Mouse (Mus musculus): ENCODE data around the gene Rap1gds1. TPM values are rescaled to one million over a fixed set of nuclear protein-coding genes. Genes with fewer than 3 reads are reported as not detected.

Rap1gds1 gene
- polyA plus RNA-seq (2015; fragmentation: Nextera tagmentation; extraction: Ambion mirVana): 14.6 and 15.5 TPM in 2 replicates

- WGBS (ENCODE audit: insufficient replicate concordance): under 1% methylated on average over 93 of the region's 97 CpGs
- Histone ChIP-seq H3K27ac (replicated peaks) (peak within 1 kb of the TSS; percentile 92), H3K4me3 (replicated peaks) (peak within 1 kb of the TSS; percentile 93), H3K27me3 (no peaks in the 10 kb centered on the region), H3K4me2 (peak within 1 kb of the TSS; percentile 98), H3K4me1 (replicated peaks) (peaks cover 27% of the 10 kb centered on the region), H3K9me3 (replicated peaks) (no peaks in the 10 kb centered on the region), H3K9ac (peak within 1 kb of the TSS; percentile 83), H3K36me3 (replicated peaks) (no peaks in the 10 kb centered on the region)
- ATAC-seq (ENCODE audit: insufficient read depth): peak; percentile 36
Observed at GRCm38 (mm10) chr3:139074484-139075211, at the start of gene Rap1gds1. TSS of gene Rap1gds1 (minus strand) at chr3:139075201.

DNA sequence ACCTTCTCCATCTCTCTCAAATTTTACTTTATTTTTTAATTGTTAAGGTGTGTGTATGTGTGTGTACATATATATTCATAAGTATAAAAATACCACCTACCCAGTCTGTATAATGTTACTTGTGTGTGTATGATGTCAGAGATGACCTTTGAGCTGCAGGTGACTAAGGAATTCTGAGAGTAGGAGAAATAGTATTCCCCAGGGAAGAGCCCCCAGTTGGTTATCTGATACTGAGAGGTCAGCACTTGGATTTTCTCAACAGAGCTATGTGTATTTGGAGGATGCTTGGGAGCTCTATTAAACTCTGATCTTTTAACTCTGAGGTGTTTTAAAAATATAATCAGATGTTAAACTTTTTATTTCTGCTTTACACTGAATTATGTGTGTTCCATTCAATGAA, 43.4 kb upstream of the Rap1gds1 start:
- Histone ChIP-seq H3K4me1 (replicated peaks) (no peaks in the 10 kb centered on the region), H3K9me3 (replicated peaks) (no peaks in the 10 kb centered on the region), H3K4me3 (replicated peaks) (no peak overlapping the region), H3K27me3 (no peaks in the 10 kb centered on the region), H3K27ac (replicated peaks) (no peak overlapping the region), H3K36me3 (replicated peaks) (no peaks in the 10 kb centered on the region), H3K4me2 (no peak overlapping the region), H3K9ac (no peak overlapping the region)
- no peak for ATAC-seq (ENCODE audit: insufficient read depth)

GRCm38 (mm10) chr3:139116733-139117337, 41.8 kb upstream of the Rap1gds1 start:
- no peaks in the 10 kb centered on the region for H3K4me1 ChIP-seq (replicated peaks)
- no peaks in the 10 kb centered on the region for H3K9me3 ChIP-seq (replicated peaks)
- H3K27ac ChIP-seq (replicated peaks): no peak overlapping the region
- no peaks in the 10 kb centered on the region for H3K27me3 ChIP-seq
- no peak overlapping the region for H3K4me3 ChIP-seq (replicated peaks)
- 74% methylated on average over 9 of the region's 9 CpGs for WGBS (ENCODE audit: insufficient replicate concordance)
- ATAC-seq (ENCODE audit: insufficient read depth): no peak
- no peak overlapping the region for H3K9ac ChIP-seq
- H3K4me2 ChIP-seq: no peak overlapping the region
- no peaks in the 10 kb centered on the region for H3K36me3 ChIP-seq (replicated peaks)

DNA sequence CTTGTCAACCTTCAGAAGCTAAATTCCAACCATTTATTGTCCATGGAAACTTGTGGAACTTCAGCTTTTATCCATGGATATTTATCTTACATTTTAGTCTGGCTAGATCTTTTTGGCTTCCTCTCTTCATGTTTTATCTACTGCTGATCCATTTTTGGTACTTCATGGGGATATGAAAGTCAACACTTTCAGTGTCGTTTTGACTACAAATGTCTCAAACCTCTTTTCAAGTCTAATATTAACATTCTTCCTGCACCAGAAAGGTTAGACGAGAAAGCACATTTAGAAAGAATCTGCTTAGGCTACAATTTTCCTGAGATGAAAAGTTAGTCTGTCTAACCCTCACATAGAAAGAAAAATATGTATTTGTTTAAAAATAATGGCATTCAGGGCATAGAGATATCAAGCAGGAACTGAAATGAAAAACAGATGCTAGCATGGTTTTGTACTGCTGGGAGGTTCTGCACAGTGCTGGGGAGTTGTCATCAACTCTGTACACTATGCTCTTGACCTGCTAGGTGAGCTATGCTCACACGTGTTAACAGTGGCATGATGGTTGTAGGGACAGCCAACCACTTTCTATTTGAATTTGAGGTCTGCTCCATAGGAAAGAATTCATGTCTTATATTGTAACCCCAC, 37.5 kb upstream of the Rap1gds1 start:
- Histone ChIP-seq H3K27me3 (no peaks in the 10 kb centered on the region), H3K27ac (replicated peaks) (no peak overlapping the region), H3K4me1 (replicated peaks) (no peaks in the 10 kb centered on the region), H3K36me3 (replicated peaks) (no peaks in the 10 kb centered on the region), H3K9ac (no peak overlapping the region), H3K4me3 (replicated peaks) (no peak overlapping the region), H3K4me2 (no peak overlapping the region), H3K9me3 (replicated peaks) (no peaks in the 10 kb centered on the region)
- WGBS (ENCODE audit: insufficient replicate concordance): 51% methylated on average over 3 of the region's 3 CpGs
- no peak for ATAC-seq (ENCODE audit: insufficient read depth)

DNA sequence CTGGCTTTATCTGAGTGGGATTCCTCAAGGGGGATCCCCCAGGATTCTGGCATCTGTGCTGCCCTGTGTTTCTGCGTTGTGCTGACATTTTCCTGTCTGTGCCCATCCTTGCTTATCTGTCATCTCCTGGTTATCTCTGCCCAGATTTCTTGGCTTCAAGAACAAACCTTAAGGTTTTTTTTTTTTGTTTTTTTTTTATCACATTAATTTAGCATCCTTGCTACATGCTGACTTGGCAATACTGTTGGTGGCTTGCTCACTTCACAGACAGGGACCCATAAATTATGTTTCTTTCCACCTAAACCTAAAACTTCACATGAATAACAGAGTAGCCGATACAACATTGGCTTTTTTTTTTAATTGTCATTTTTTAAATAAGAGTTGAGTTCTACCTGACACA, 36.9 kb upstream of the Rap1gds1 start:
- H3K27ac ChIP-seq (replicated peaks): no peak overlapping the region
- no peak overlapping the region for H3K9ac ChIP-seq
- ATAC-seq (ENCODE audit: insufficient read depth): no peak
- no peaks in the 10 kb centered on the region for H3K36me3 ChIP-seq (replicated peaks)
- H3K4me3 ChIP-seq (replicated peaks): no peak overlapping the region
- no peaks in the 10 kb centered on the region for H3K27me3 ChIP-seq
- WGBS (ENCODE audit: insufficient replicate concordance): 71% methylated on average over 2 of the region's 2 CpGs
- no peak overlapping the region for H3K4me2 ChIP-seq
- no peaks in the 10 kb centered on the region for H3K9me3 ChIP-seq (replicated peaks)
- no peaks in the 10 kb centered on the region for H3K4me1 ChIP-seq (replicated peaks)

DNA sequence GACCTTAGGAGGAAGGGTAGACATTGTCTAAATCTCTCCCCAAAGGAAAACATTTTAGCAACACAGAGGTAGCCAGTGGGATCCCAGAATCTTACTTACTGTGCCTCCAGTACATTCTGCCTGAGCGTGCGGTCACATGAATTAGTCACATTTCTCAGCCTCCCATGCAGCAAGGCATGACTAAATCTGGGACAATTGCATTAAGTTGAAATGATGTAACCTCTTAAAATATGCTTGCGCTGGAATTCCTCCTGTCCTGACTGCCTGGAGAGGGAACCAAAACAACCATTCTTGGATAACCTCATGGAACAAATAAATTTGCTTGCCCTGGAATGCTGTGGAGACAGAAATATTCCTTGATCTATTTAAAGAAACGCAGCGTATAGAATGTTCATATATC, 33.2 kb upstream of the Rap1gds1 start:
- no peak for ATAC-seq (ENCODE audit: insufficient read depth)
- 85% methylated on average over 5 of the region's 5 CpGs for WGBS (ENCODE audit: insufficient replicate concordance)

GRCm38 (mm10) chr3:139103914-139104313, 28.9 kb upstream of the Rap1gds1 start:
- no peaks in the 10 kb centered on the region for H3K4me1 ChIP-seq (replicated peaks)
- no peak overlapping the region for H3K4me3 ChIP-seq (replicated peaks)
- no peak overlapping the region for H3K4me2 ChIP-seq
- no peaks in the 10 kb centered on the region for H3K36me3 ChIP-seq (replicated peaks)
- H3K9me3 ChIP-seq (replicated peaks): no peaks in the 10 kb centered on the region
- WGBS (ENCODE audit: insufficient replicate concordance): 62% methylated on average over 2 of the region's 2 CpGs
- no peak overlapping the region for H3K9ac ChIP-seq
- no peak overlapping the region for H3K27ac ChIP-seq (replicated peaks)
- no peak for ATAC-seq (ENCODE audit: insufficient read depth)
- no peaks in the 10 kb centered on the region for H3K27me3 ChIP-seq

More for the DNA sequence above, 33.2 kb upstream of the Rap1gds1 start:
- Histone ChIP-seq H3K4me1 (replicated peaks) (no peaks in the 10 kb centered on the region), H3K9me3 (replicated peaks) (no peaks in the 10 kb centered on the region), H3K4me3 (replicated peaks) (no peak overlapping the region), H3K4me2 (no peak overlapping the region), H3K27ac (replicated peaks) (no peak overlapping the region), H3K36me3 (replicated peaks) (no peaks in the 10 kb centered on the region), H3K9ac (no peak overlapping the region), H3K27me3 (no peaks in the 10 kb centered on the region)

GRCm38 (mm10) chr3:139103346-139103745, 28.3 kb upstream of the Rap1gds1 start:
- H3K27ac ChIP-seq (replicated peaks): no peak overlapping the region
- no peak overlapping the region for H3K4me3 ChIP-seq (replicated peaks)
- H3K4me1 ChIP-seq (replicated peaks): no peaks in the 10 kb centered on the region
- no peak for ATAC-seq (ENCODE audit: insufficient read depth)
- WGBS (ENCODE audit: insufficient replicate concordance): 38% methylated on average over 3 of the region's 3 CpGs
- no peak overlapping the region for H3K4me2 ChIP-seq
- H3K9me3 ChIP-seq (replicated peaks): no peaks in the 10 kb centered on the region
- H3K36me3 ChIP-seq (replicated peaks): no peaks in the 10 kb centered on the region
- H3K27me3 ChIP-seq: no peaks in the 10 kb centered on the region
- no peak overlapping the region for H3K9ac ChIP-seq

DNA sequence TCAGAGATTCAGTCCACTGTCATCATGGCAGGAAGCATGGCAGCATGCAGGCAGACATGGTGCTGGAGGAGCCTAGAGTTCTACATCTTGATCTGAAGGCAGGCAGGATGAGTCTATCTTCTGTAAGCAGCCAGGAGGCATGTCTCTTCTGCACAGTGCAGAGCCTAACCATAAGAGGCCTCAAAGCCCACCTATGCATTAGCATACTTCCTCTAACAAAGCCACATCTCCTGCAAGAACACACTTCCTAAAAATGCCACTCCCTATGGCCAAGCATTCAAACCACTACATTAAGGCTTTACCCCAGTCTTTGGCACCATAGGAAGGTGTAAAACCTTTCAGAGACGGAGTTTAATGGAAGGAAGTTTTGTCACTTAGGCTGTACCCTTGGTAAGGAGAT, 26.9 kb upstream of the Rap1gds1 start:
- Histone ChIP-seq H3K27me3 (no peaks in the 10 kb centered on the region), H3K4me2 (no peak overlapping the region), H3K9me3 (replicated peaks) (no peaks in the 10 kb centered on the region), H3K36me3 (replicated peaks) (no peaks in the 10 kb centered on the region), H3K27ac (replicated peaks) (no peak overlapping the region), H3K9ac (no peak overlapping the region), H3K4me1 (replicated peaks) (no peaks in the 10 kb centered on the region), H3K4me3 (replicated peaks) (no peak overlapping the region)
- ATAC-seq (ENCODE audit: insufficient read depth): no peak
- WGBS (ENCODE audit: insufficient replicate concordance): 35% methylated on average over 1 of the region's 1 CpGs

DNA sequence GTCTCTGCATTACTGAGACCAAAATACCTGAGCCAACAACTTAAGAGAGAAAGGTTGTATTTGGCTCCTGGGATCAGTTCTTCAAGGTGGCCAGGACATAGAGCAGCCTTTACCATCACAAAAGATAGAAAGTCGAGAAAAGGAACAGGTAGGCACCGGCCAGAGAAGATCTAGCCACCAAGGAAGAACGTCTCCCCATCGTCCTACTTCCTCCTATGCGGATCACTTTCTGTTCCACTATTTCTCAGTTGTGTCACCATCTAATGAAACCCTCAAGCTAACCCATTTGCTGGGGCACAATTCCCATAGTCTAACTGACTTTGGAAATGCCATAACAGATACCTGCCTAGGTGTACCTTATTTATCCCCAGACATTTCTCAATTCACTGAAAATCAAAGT, 24.3 kb upstream of the Rap1gds1 start:
- Histone ChIP-seq H3K27me3 (no peaks in the 10 kb centered on the region), H3K27ac (replicated peaks) (no peak overlapping the region), H3K4me1 (replicated peaks) (no peaks in the 10 kb centered on the region), H3K36me3 (replicated peaks) (no peaks in the 10 kb centered on the region), H3K9ac (no peak overlapping the region), H3K4me2 (no peak overlapping the region), H3K4me3 (replicated peaks) (no peak overlapping the region), H3K9me3 (replicated peaks) (no peaks in the 10 kb centered on the region)
- ATAC-seq (ENCODE audit: insufficient read depth): no peak
- 56% methylated on average over 5 of the region's 5 CpGs for WGBS (ENCODE audit: insufficient replicate concordance)

- no peak overlapping the region for H3K9ac ChIP-seq
- H3K27me3 ChIP-seq: no peaks in the 10 kb centered on the region
- no peaks in the 10 kb centered on the region for H3K36me3 ChIP-seq (replicated peaks)
- ATAC-seq (ENCODE audit: insufficient read depth): no peak
- H3K27ac ChIP-seq (replicated peaks): no peak overlapping the region
- 78% methylated on average over 7 of the region's 7 CpGs for whole genome bisulfite sequencing (ENCODE audit: insufficient replicate concordance)
- H3K4me2 ChIP-seq: no peak overlapping the region
- no peaks in the 10 kb centered on the region for H3K4me1 ChIP-seq (replicated peaks)
- H3K9me3 ChIP-seq (replicated peaks): no peaks in the 10 kb centered on the region
- no peak overlapping the region for H3K4me3 ChIP-seq (replicated peaks)
Observed at GRCm38 (mm10) chr3:139095894-139096293, 20.9 kb upstream of the Rap1gds1 start.
